Mouse (Mus musculus): ENCODE measurements at regions not wholly inside any gene's neighbourhood (a gene's known extent, or its start where the extent isn't known, plus 50 kb on each side); places are given as distances from the start of the nearest gene placed in this dataset.

DNA sequence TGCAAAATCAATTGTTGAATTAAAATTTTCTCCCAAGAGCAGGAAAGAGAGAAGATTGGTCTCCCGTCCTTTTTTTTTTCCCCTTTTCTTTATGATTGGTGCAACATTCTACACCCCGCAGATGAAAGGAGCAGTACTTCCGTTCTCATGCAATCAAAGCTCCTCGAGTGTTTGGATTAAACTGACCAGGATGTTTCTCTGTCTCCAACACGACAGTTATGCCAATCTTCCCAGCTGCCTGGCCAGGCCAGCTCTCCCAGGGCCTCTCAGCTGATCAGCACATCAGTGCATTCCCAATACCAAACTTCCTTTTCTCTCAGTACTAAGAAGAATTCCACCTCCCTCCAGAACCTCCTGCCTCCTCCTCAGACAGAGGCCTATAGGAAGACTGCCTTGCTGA lies 52.7 kb upstream of the Pde5a start:
- TF ChIP-seq CTCF (IDR thresholded peaks at IDR 0.05; ENCODE audit: borderline replicate concordance, extremely low read depth, insufficient read depth, insufficient read length), result no peak
- TF ChIP-seq POLR2A (IDR thresholded peaks at IDR 0.05; ENCODE audit: borderline replicate concordance, extremely low read depth, insufficient read depth, insufficient read length, poor library complexity, severe bottlenecking), result no peak
- DNase-seq (ENCODE audit: low read depth), result peak; percentile 14

DNA sequence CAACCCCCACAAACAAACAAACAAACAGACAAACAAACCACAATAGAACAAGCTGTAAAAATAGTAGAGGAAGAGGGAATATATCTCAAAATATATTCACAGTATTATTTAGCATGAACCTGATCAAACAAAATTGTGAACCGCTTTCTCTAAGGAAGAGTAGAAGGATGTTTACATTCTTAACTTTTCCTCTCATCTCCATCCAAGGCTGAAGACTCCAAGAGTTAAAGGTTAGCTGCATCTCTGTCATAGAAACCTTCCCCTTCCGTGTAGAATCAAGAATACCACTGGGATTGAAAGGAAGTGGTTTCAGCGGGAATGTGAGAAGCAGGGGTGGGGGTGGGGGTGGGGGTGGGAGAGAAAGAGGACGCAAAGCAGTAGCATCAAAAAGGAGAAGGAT lies 51.9 kb upstream of the Pde5a start:
- no peak for TF ChIP-seq CTCF (IDR thresholded peaks at IDR 0.05; ENCODE audit: borderline replicate concordance, extremely low read depth, insufficient read depth, insufficient read length)
- peak; percentile 1 for DNase-seq (ENCODE audit: low read depth)

Data from brain, embryonic 14.5 days (tissue).